In the genomic region with DNA sequence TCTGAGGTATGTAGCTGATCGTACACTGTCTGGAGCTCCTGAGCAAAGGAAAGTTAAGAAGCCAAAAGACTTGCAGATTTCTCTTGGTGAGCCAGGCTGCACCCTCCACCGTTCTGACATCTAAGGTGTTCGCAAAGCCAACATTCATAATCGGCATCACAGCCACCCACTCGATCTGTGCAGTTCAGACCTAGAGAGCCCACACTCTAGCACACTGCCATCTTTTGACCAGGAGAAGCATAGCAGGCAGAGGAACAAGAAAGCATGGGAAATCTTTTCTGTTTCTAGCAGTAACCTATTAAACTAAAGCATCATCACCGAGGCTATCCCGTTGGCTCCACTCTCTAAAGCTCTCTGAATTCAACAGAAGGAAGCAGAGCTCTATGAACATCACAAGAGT, we compare ENCODE assay signal across 8 mouse cellular contexts. TPM values are rescaled to one million over a fixed set of nuclear protein-coding genes. Genes with fewer than 3 reads are reported as not detected.
A peak's percentile ranks its signal among the peaks of the same experiment; 100 is the strongest.
DNase-seq lines count a peak whose midpoint lies in the region; ATAC-seq and TF ChIP-seq lines count a peak whose summit lies in the region.

No protein-coding gene starts in this region.

- no peaks in the 10 kb centered on the region for H3K36me3 ChIP-seq in liver, embryonic 14.5 days (replicated peaks; ENCODE audit: control insufficient read depth, insufficient read depth, low read depth)

- H3K27ac ChIP-seq in cerebellum, adult 2 months (ENCODE audit: insufficient read depth, low read length), result no peak overlapping the region
- no peak overlapping the region for H3K27ac ChIP-seq in liver, embryonic 14.5 days

- H3K4me3 ChIP-seq in cerebellum, adult 2 months (replicated peaks; ENCODE audit: insufficient read depth, low read depth, low read length), result no peak overlapping the region
- no peak overlapping the region for H3K4me3 ChIP-seq in liver, embryonic 14.5 days (ENCODE audit: insufficient read depth in 1 of 2, low read depth in 2 of 2, low read length in 2 of 2)

- no peak for TF ChIP-seq EP300 in liver, embryonic 14.5 days (IDR thresholded peaks at IDR 0.05; ENCODE audit: low read depth)

- WGBS in cerebellum, adult 2 months, result 24% methylated on average over 7 of the region's 7 CpGs
- WGBS in liver, embryonic 14.5 days (ENCODE audit: insufficient replicate concordance), result 37% methylated on average over 7 of the region's 7 CpGs

- TF ChIP-seq POLR2A in cerebellum, adult 2 months (IDR thresholded peaks at IDR 0.05; ENCODE audit: borderline replicate concordance, insufficient read depth, low read length), result no peak

- no peaks in the 10 kb centered on the region for H3K9me3 ChIP-seq in liver, embryonic 14.5 days (ENCODE audit: control insufficient read depth, low read length)

- ATAC-seq in liver, embryonic 14.5 days (ENCODE audit: insufficient read depth), result no peak

- H3K9ac ChIP-seq in liver, embryonic 14.5 days (replicated peaks), result no peak overlapping the region

- H3K4me1 ChIP-seq in cerebellum, adult 2 months (ENCODE audit: control insufficient read depth, insufficient read depth, low read length), result no peaks in the 10 kb centered on the region
- no peaks in the 10 kb centered on the region for H3K4me1 ChIP-seq in liver, embryonic 14.5 days (replicated peaks; ENCODE audit: control insufficient read depth in 2 of 2, insufficient read depth in 2 of 2, low read length in 1 of 2)

- H3K27me3 ChIP-seq in cerebellum, adult 2 months (ENCODE audit: control insufficient read depth, insufficient read depth, low read length), result no peaks in the 10 kb centered on the region
- H3K27me3 ChIP-seq in liver, embryonic 14.5 days (ENCODE audit: control insufficient read depth, insufficient read depth, low read length), result no peaks in the 10 kb centered on the region

- TF ChIP-seq CTCF in cerebellum, adult 2 months (IDR thresholded peaks at IDR 0.05; ENCODE audit: borderline replicate concordance, insufficient read depth, low read depth, low read length), result peak; percentile 54; the same call in 1 of the 2 replicates
- peak; percentile 43; the same call in 1 of the 2 replicates for TF ChIP-seq CTCF in liver, embryonic 14.5 days (IDR thresholded peaks at IDR 0.05; ENCODE audit: low read depth)

- DNase-seq in cerebellum, adult 2 months, result peak in 1 of 2 experiments; percentile 9
- DNase-seq in cerebellum, adult 11 months, result no peak
- peak; percentile 21 for DNase-seq in CD4-positive, CD25-positive, alpha-beta regulatory T cell, adult 2 months (ENCODE audit: low read depth, low spot score)
- peak; percentile 3 for DNase-seq in embryo, embryonic 11.5 days (ENCODE audit: low read depth, low spot score)
- peak; percentile 25 for DNase-seq in kidney, adult 9 months
- DNase-seq in liver, embryonic 14.5 days (ENCODE audit: low read depth in 3 of 3, low spot score in 3 of 3), result no peak
- DNase-seq in retina, postnatal 1 day, result peak; percentile 55
- no peak for DNase-seq in B cell, adult 2 months

- H3K4me2 ChIP-seq in liver, embryonic 14.5 days (ENCODE audit: low read depth), result no peak overlapping the region

RNA-seq across cellular contexts. Expression of gene Areg, which starts 59.2 kb away (rescaled TPM):
- 0.08 TPM in 2 replicates for polyA plus RNA-seq in cerebellum, adult 2 months (2012; rRNA removed)
- not detected in 2 replicates for polyA plus RNA-seq in liver, embryonic 14.5 days (2012; rRNA removed)
- not detected in 2 replicates for polyA plus RNA-seq in liver, embryonic 14.5 days (2014; fragmentation: Nextera tagmentation; extraction: Ambion mirVana)

Comparison
In these comparisons a context has a peak if more than half of its experiments do, and no peak if none do; other contexts are left out.
1. DNase-seq: peak in CD4-positive, CD25-positive, alpha-beta regulatory T cell, adult 2 months (single experiment), embryo, embryonic 11.5 days (single experiment), kidney, adult 9 months (single experiment) and retina, postnatal 1 day (single experiment); none in cerebellum, adult 11 months (single experiment), liver, embryonic 14.5 days (0 of 3) and B cell, adult 2 months (0 of 2).